Mouse (Mus musculus): ENCODE measurements at regions not wholly inside any gene's neighbourhood (a gene's known extent, or its start where the extent isn't known, plus 50 kb on each side); places are given as distances from the start of the nearest gene placed in this dataset.

- no peak for TF ChIP-seq POLR2A (IDR thresholded peaks at IDR 0.05; ENCODE audit: control insufficient read depth in 1 of 2, insufficient read depth in 1 of 2, low read depth in 1 of 2, low read length in 2 of 2, poor library complexity in 1 of 2)
- no peak for TF ChIP-seq CTCF (IDR thresholded peaks at IDR 0.05 in 2 of 3, conservative IDR thresholded peaks at IDR 0.05 in 1 of 3; ENCODE audit: control insufficient read depth in 1 of 3, insufficient read depth in 1 of 3, low read depth in 2 of 3, low read length in 3 of 3, poor library complexity in 1 of 3, severe bottlenecking in 1 of 3)
- TF ChIP-seq GATA1 (IDR thresholded peaks at IDR 0.05; ENCODE audit: low read depth, low read length): no peak
- TF ChIP-seq EP300 (IDR thresholded peaks at IDR 0.05; ENCODE audit: low read depth in 1 of 2, low read length in 2 of 2): no peak
- no peak for TF ChIP-seq MAFK (IDR thresholded peaks at IDR 0.05; ENCODE audit: borderline replicate concordance, low read depth, low read length)
- no peak for TF ChIP-seq JUND (IDR thresholded peaks at IDR 0.05; ENCODE audit: low read depth, low read length)
- no peak for TF ChIP-seq POLR2AphosphoS2 (IDR thresholded peaks at IDR 0.05; ENCODE audit: low read length)
Measured at GRCm38 (mm10) chr16:15252666-15253347, 64.5 kb upstream of the Gm21897 start.
